Mouse (Mus musculus): ENCODE measurements at regions not wholly inside any gene's neighbourhood (a gene's known extent, or its start where the extent isn't known, plus 50 kb on each side); places are given as distances from the start of the nearest gene placed in this dataset.
A peak's percentile ranks its signal among the peaks of the same experiment; 100 is the strongest.

DNA sequence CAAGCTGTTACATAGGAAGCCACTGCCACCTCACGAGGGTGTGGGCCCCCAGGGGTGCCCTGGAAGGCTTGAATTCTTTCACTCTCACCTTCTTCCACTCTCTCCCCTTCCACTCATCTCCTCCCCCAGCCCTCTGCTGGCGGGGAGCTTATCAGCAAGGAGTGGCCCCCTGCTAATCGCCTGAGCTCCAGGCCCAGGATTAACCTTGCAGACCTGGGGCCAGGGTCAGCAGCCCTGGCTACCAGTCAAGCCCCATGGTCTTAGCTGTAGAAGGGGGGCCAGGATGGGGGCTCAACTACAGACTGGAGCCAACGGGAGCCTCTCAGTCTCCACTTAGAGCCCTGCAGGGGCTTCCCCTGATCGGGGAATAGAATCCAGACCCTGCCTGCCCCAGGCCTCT is 75.8 kb upstream of the Larp1 start:
- 7% methylated on average over 5 of the region's 5 CpGs for WGBS
- no peak overlapping the region for H3K27ac ChIP-seq
- H3K4me2 ChIP-seq = no peak overlapping the region
- H3K4me1 ChIP-seq = peaks cover 13% of the 10 kb centered on the region
- H3K27me3 ChIP-seq = peaks cover 23% of the 10 kb centered on the region
- no peaks in the 10 kb centered on the region for H3K9me3 ChIP-seq
- H3K4me3 ChIP-seq = no peak overlapping the region
- ATAC-seq (ENCODE audit: insufficient number of reproducible peaks, insufficient read depth, low FRiP score, low TSS enrichment, low read depth) = no peak
- H3K36me3 ChIP-seq = no peaks in the 10 kb centered on the region
- no peak overlapping the region for H3K9ac ChIP-seq

DNA sequence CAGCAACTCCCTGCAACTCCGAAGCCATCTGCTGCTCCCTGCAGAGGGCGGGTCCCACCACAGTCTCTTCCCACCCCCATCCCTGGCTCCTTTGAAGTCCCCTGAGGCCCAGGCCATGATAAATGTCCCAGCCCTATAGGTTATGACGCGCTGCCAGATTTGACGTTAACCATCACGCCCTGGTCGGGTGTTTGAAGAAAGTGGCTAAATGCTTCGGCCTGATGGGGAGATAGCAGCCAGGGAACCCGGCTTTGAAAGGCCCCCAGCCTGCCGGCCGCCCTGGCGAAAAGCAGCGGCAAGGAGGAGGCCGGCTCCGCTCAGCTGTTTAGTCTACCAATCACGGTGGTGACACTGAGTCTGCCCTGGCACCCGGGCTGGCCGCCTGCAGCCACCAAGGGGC is 79.4 kb upstream of the Larp1 start:
- ATAC-seq (ENCODE audit: insufficient number of reproducible peaks, insufficient read depth, low FRiP score, low TSS enrichment, low read depth) = no peak
- Histone ChIP-seq H3K4me3 (no peak overlapping the region), H3K27ac (no peak overlapping the region), H3K4me2 (peak overlapping the region; percentile 42), H3K4me1 (peaks cover 11% of the 10 kb centered on the region), H3K9me3 (no peaks in the 10 kb centered on the region), H3K27me3 (peaks cover 23% of the 10 kb centered on the region), H3K36me3 (no peaks in the 10 kb centered on the region), H3K9ac (0 out of 2 replicates have a peak overlapping the region, but pooled peaks have one; percentile 32)
- 10% methylated on average over 18 of the region's 18 CpGs for WGBS

DNA sequence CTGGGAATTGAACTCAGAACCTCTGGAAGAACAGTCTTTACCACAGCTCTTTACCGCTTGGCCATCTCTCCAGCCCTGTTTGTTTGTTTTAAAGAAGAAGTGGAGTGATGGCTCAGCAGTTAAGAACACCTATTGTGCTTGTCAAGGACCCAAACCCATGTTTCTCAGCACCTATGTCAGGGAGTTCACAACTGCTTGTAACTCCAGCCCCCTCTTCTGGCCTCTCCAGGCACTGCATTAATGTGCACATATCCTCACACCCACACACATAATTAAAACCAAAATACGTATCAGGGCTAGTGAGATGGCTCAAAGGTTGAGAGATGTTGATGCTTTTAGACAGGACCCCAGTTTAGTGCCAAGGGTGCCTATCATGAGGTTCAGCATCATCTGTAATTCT is 87.6 kb upstream of the Hand1 start:
- no peak overlapping the region for H3K27ac ChIP-seq
- no peak overlapping the region for H3K9ac ChIP-seq
- no peaks in the 10 kb centered on the region for H3K27me3 ChIP-seq
- WGBS = 83% methylated on average over 2 of the region's 2 CpGs
- peaks cover 21% of the 10 kb centered on the region for H3K4me1 ChIP-seq
- no peak overlapping the region for H3K4me3 ChIP-seq
- H3K9me3 ChIP-seq = no peaks in the 10 kb centered on the region
- no peak overlapping the region for H3K4me2 ChIP-seq
- ATAC-seq (ENCODE audit: insufficient number of reproducible peaks, insufficient read depth, low FRiP score, low TSS enrichment, low read depth) = no peak
- no peaks in the 10 kb centered on the region for H3K36me3 ChIP-seq

DNA sequence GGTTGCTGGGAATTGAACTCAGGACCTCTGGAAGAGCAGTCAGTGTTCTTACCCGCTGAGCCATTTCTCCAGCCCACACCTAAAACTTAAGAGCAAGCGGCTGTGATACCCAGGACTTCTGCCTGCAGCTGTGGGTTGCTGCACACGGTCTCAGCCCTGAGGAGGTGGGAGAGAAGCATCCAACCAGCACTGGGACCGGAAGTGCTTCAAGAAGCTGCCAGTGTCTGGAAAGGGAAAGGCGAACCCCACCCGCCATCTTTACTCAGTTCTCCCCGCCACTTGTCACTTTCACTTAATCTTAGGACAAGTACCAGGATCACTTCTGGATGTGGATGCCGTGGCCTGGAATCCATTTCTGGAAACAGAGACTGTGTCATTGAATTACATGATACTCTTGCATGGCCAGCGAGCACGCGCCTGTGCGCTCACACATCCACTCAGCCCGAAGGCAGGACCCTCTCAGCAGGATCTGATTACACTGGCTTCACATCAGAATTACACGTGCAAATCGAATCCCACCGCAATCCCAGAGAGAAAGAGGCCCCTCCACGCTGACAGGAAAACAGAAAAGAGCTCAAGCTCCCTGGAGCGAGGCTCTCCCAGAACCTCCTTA is 85.9 kb upstream of the Hand1 start:
- H3K4me3 ChIP-seq = no peak overlapping the region
- ATAC-seq (ENCODE audit: insufficient number of reproducible peaks, insufficient read depth, low FRiP score, low TSS enrichment, low read depth) = peak; percentile 52; the same call in 1 of the 2 replicates
- no peaks in the 10 kb centered on the region for H3K9me3 ChIP-seq
- no peak overlapping the region for H3K9ac ChIP-seq
- peak overlapping the region; percentile 53; the same call in 1 of the 2 replicates for H3K27ac ChIP-seq
- 28% methylated on average over 18 of the region's 18 CpGs for WGBS
- H3K4me2 ChIP-seq = peak overlapping the region; percentile 37
- no peaks in the 10 kb centered on the region for H3K36me3 ChIP-seq
- H3K27me3 ChIP-seq = no peaks in the 10 kb centered on the region
- H3K4me1 ChIP-seq = peaks cover 21% of the 10 kb centered on the region

DNA sequence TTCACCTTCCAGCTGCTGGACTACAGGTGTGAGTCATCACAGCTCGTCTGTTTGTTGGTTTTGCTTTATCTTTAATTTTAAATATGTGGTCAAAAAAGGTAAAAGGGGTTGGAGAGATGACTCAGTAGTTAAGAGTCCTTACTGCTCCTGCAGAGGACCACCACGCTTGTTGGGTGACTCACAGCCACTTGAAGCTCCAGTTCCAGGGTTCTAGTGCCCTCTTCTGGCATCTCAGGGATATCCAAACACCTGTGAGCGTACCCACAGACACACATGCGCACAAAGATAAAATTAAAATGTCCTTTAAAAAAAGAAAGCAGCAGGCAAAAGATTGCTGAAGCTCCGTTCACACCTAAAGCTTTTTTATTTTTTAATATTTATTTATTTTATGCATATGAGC is 85.4 kb upstream of the Hand1 start:
- Histone ChIP-seq H3K4me3 (no peak overlapping the region), H3K4me1 (peaks cover 24% of the 10 kb centered on the region), H3K9me3 (no peaks in the 10 kb centered on the region), H3K36me3 (no peaks in the 10 kb centered on the region), H3K4me2 (no peak overlapping the region), H3K9ac (no peak overlapping the region), H3K27me3 (peaks cover 5% of the 10 kb centered on the region), H3K27ac (no peak overlapping the region)
- 76% methylated on average over 5 of the region's 5 CpGs for WGBS
- ATAC-seq (ENCODE audit: insufficient number of reproducible peaks, insufficient read depth, low FRiP score, low TSS enrichment, low read depth) = no peak

DNA sequence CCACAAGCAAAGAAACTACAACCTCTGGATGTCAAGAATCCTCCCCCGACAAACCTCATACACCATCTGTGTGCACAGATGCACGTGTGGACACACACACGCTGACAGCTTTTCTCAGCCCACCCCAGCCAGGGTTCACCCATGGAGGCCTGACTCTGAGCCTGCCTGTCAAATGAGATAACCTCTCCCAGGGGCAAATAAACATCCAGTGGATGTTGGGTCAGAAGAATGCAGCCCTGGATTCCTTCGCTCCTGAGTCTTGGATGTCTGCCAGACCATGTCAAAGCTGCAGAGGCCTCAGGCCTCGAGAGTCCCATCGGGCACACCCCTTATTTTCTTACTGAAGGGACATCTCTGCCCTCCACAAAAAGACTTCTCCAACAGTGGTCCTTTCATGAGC is 83.4 kb upstream of the Hand1 start:
- no peak overlapping the region for H3K4me3 ChIP-seq
- 21% methylated on average over 6 of the region's 6 CpGs for WGBS
- H3K36me3 ChIP-seq = no peaks in the 10 kb centered on the region
- H3K27ac ChIP-seq = no peak overlapping the region
- no peaks in the 10 kb centered on the region for H3K9me3 ChIP-seq
- ATAC-seq (ENCODE audit: insufficient number of reproducible peaks, insufficient read depth, low FRiP score, low TSS enrichment, low read depth) = no peak
- H3K9ac ChIP-seq = 0 out of 2 replicates have a peak overlapping the region, but pooled peaks have one; percentile 27
- H3K27me3 ChIP-seq = peaks cover 6% of the 10 kb centered on the region
- no peak overlapping the region for H3K4me2 ChIP-seq
- peaks cover 30% of the 10 kb centered on the region for H3K4me1 ChIP-seq

DNA sequence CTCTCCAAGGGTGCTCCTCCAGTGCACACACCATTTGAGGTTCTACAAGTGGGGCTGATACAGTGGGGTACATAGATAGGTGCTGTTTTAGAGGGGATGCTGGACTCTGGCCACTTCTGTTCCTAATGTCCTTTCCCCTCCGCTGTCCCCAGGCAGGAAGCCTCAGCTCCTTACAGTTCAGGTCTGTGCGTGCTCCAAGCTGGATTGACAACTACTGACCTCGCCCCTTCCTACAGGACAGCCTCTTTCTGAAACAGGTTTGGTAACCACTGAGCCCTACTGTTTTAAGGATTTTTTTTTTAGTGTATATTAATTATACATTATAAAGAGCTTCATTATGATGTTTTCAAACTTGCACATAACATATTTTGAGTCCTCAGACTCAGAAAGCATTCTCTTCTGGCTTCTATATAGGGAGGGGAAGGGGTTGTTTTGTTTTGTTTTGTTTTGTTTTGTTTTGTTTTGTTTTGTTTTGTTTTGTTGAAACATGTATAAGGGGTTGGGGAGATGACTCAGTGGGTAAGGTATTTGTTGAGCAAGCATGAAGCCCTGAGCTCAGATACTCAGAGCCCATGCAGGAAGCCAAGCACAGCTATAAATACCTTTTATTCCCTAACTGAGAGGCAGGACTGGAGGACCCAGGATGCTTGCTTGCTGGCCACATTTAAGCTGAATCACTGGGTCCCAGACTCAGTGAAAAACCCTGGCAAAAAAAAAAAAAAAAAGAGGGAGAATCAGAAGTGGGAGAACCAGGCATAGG is 81.4 kb upstream of the Hand1 start:
- Histone ChIP-seq H3K27me3 (peaks cover 6% of the 10 kb centered on the region), H3K9me3 (no peaks in the 10 kb centered on the region), H3K27ac (no peak overlapping the region), H3K4me1 (peaks cover 26% of the 10 kb centered on the region), H3K4me3 (no peak overlapping the region), H3K4me2 (no peak overlapping the region), H3K9ac (no peak overlapping the region), H3K36me3 (no peaks in the 10 kb centered on the region)
- 56% methylated on average over 3 of the region's 3 CpGs for WGBS
- no peak for ATAC-seq (ENCODE audit: insufficient number of reproducible peaks, insufficient read depth, low FRiP score, low TSS enrichment, low read depth)

DNA sequence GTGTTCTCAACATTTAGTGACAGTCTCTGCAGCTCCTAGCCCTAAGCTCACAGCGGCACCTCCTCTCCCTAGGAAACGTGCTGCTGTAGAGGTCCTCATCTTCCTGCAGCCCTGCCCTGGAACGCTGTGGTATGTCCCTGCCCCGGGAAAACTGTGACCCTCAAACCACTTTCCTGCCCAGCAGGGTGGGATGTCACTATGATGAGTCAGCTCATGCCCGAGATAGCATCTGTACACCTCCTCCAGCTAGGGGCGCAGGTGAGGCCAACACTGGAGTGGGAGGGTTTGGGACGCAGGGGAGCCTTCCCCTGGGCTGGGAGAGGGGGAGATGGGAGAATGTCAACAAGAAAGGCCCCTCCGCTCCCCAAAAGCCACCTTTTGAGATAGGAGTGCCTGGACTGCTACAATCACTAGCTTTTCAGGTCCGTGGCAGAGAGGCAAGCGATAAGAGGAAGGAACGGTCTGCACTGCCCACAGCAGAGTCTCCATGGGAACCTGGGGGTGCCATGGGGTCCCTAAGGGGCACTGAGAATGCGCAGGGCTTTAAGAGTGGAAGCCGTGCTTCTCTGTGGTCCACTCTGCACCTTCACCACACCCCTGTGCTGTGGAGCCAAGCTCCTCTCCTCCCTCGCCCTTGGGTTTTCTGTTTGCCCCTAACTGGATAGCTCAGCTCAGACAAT is 80.5 kb upstream of the Hand1 start:
- H3K36me3 ChIP-seq = no peaks in the 10 kb centered on the region
- 54% methylated on average over 14 of the region's 14 CpGs for WGBS
- no peak overlapping the region for H3K27ac ChIP-seq
- no peak for ATAC-seq (ENCODE audit: insufficient number of reproducible peaks, insufficient read depth, low FRiP score, low TSS enrichment, low read depth)
- no peak overlapping the region for H3K4me2 ChIP-seq
- H3K9ac ChIP-seq = no peak overlapping the region
- peaks cover 6% of the 10 kb centered on the region for H3K27me3 ChIP-seq
- H3K4me3 ChIP-seq = no peak overlapping the region
- H3K4me1 ChIP-seq = peaks cover 19% of the 10 kb centered on the region
- no peaks in the 10 kb centered on the region for H3K9me3 ChIP-seq

DNA sequence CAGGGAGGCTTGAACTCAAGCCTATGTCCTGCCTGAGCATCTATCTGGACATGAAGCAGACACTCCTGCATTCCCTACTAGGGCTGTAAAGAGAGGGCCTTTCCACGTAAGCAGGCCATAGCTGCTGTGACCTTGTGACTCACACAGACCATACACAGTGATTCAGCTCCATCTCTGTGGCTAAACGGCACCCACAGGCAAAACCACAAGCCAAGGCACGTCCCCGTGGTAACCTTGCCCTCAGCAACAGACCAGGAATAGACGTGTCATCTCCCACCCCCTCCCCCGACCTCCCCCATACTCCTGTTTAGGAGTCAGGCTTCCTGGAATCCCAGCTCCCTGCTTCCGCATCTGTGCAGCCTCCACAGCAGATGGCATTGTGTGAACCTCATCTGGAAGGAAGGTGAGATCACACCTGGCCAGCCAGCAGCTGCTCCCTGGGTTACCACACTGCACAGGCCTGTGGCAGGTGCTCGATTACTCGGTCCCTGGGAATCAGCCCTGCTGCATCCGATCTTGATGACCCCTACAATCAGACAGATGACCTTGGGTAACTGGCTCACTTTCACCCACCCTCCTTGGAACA is 79.2 kb upstream of the Hand1 start:
- Histone ChIP-seq H3K4me1 (peaks cover 19% of the 10 kb centered on the region), H3K9ac (no peak overlapping the region), H3K4me3 (no peak overlapping the region), H3K36me3 (no peaks in the 10 kb centered on the region), H3K4me2 (no peak overlapping the region), H3K27me3 (peaks cover 6% of the 10 kb centered on the region), H3K27ac (no peak overlapping the region), H3K9me3 (no peaks in the 10 kb centered on the region)
- 30% methylated on average over 10 of the region's 10 CpGs for WGBS
- no peak for ATAC-seq (ENCODE audit: insufficient number of reproducible peaks, insufficient read depth, low FRiP score, low TSS enrichment, low read depth)

DNA sequence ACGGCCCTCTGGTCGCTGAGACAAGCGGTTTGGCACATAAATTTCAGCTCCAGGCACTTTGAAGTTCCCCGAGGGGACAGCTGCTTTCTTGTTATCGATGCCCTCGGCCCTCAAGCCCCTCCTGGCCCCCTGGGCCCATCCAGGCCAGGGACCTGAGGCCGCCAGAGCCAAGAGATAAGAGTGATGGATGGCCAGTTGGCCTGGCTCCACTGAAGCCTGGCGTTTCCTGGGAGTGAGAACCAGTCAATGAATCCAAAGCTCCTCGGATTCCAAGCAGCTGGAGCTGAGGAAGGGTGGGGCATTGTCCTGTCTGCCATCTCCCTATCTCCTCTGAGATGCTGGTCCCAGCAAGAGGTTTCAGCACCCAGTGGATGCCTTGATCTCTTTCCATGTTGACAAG is 71.6 kb upstream of the Hand1 start:
- Histone ChIP-seq H3K9ac (no peak overlapping the region), H3K36me3 (no peaks in the 10 kb centered on the region), H3K4me2 (no peak overlapping the region), H3K27ac (no peak overlapping the region), H3K9me3 (no peaks in the 10 kb centered on the region), H3K4me1 (no peaks in the 10 kb centered on the region), H3K4me3 (no peak overlapping the region), H3K27me3 (no peaks in the 10 kb centered on the region)
- WGBS = 73% methylated on average over 9 of the region's 9 CpGs
- ATAC-seq (ENCODE audit: insufficient number of reproducible peaks, insufficient read depth, low FRiP score, low TSS enrichment, low read depth) = no peak

DNA sequence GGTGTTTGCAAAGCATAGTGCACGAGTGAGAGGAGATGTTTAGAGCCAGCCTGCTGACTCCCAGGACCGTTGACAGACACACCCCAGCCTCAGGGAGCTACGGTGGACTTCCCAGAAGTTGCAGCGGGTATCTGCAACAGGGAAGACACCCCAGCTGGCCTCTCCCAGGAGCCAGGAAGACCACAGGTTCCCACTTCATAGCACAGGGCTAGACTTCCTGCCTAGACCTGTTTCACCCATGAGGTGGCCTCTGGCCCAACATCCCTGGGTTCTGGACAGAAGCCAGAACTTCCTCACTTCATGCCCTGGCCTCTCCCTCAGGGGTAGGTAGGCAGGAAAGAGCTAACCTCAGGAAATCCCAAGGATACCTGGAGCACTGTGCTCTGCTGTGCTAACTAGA is 66.7 kb upstream of the Hand1 start:
- 69% methylated on average over 4 of the region's 4 CpGs for WGBS

More for the DNA sequence above, 66.7 kb upstream of the Hand1 start:
- Histone ChIP-seq H3K27ac (no peak overlapping the region), H3K4me1 (no peaks in the 10 kb centered on the region), H3K4me2 (no peak overlapping the region), H3K4me3 (no peak overlapping the region), H3K36me3 (no peaks in the 10 kb centered on the region), H3K27me3 (no peaks in the 10 kb centered on the region), H3K9me3 (no peaks in the 10 kb centered on the region), H3K9ac (no peak overlapping the region)
- ATAC-seq (ENCODE audit: insufficient number of reproducible peaks, insufficient read depth, low FRiP score, low TSS enrichment, low read depth) = no peak

All from embryonic facial prominence, embryonic 13.5 days (tissue).